Mouse (Mus musculus): ENCODE results near the gene Zyx. TPM values are rescaled to one million over a fixed set of nuclear protein-coding genes. Genes with fewer than 3 reads are reported as not detected.

Gene Zyx
- total and polyA plus RNA-seq, 3 experiments: 0.86 to 11.4 (median 2.2) TPM

DNA sequence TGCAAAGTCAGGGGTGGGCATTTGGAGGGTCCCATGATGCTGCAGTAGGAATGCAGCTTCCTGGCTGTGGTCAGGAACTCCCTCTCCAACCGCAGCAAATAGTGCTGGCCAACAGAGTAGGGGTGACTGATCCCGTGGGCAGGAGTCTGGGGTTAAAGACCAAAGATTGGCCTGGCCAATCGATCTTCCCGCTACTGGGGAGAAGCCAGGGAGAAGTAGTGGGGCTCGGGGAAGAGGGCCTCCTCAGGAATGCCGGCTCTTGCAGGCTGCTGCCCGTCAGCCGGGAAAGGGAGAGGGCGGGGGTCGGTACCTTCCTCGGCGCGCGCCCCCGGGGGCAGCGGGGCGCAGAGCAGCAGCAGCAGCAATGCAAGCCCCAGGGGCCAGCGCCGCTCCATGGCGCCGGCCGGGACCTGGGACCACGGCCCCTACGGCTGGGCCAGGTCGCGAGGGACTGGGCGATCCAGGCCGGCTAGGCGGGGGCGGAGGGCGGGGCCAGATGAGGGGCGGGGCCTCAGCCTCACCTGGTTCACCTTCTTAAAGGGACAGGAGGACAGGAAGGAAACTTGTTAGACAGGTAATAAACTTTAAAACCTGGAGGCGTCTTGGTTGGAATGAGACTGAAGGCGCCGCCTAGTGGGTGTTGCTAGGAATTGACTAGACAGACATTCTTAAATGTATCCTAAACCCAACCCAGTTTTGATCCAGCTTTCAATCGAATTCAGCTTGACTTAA lies 23.6 kb downstream of the Zyx start, which contains the start of gene Epha1:
TSS of gene Epha1 (minus strand) at position 453 of the 732 bp plus-strand sequence.
- Histone ChIP-seq H3K9ac (ENCODE audit: insufficient read depth, low read depth) (no peak within 1 kb of the TSS), H3K4me1 (ENCODE audit: control insufficient read depth in 1 of 2, insufficient read depth in 2 of 2) (peaks cover 0 to 17% of the 10 kb centered on the region in 2 experiments; a peak in 2 of 4 replicates), H3K4me2 (ENCODE audit: insufficient read depth, low read depth, poor library complexity, severe bottlenecking) (peak within 1 kb of the TSS; percentile 85), H3K36me3 (replicated peaks in 1 of 2; ENCODE audit: control insufficient read depth in 1 of 2, insufficient read depth in 1 of 2, low read length in 1 of 2) (no peaks in the 10 kb centered on the region), H3K4me3 (replicated peaks in 1 of 3; ENCODE audit: low read depth in 2 of 3, low read length in 2 of 3, poor library complexity in 1 of 3) (no peak within 1 kb of the TSS), H3K27ac (ENCODE audit: insufficient read depth, low read depth) (no peak within 1 kb of the TSS), H3K9me3 (replicated peaks; ENCODE audit: low read length) (no peaks in the 10 kb centered on the region), H3K79me2 (replicated peaks; ENCODE audit: control insufficient read depth, extremely low read depth, insufficient read depth, poor library complexity, severe bottlenecking) (no peaks in the 10 kb centered on the region), H3K27me3 (replicated peaks) (no peaks in the 10 kb centered on the region)
- TF ChIP-seq E2F4 (IDR thresholded peaks at IDR 0.05; ENCODE audit: insufficient replicate concordance, low read depth, low read length) (no peak), USF1 (IDR thresholded peaks at IDR 0.05; ENCODE audit: low read depth, low read length) (no peak), SMC3 (IDR thresholded peaks at IDR 0.05; ENCODE audit: low read depth, low read length) (peak; percentile 46), RAD21 (IDR thresholded peaks at IDR 0.05; ENCODE audit: low read depth, low read length) (peak; percentile 18), NELFE (IDR thresholded peaks at IDR 0.05; ENCODE audit: low read depth, low read length) (no peak), USF2 (conservative IDR thresholded peaks at IDR 0.05; ENCODE audit: low read depth, low read length) (no peak), JUND (conservative IDR thresholded peaks at IDR 0.05; ENCODE audit: low read depth, low read length) (no peak), CTCF (conservative IDR thresholded peaks at IDR 0.05 in 1 of 2, IDR thresholded peaks at IDR 0.05 in 1 of 2; ENCODE audit: low read depth in 2 of 2, low read length in 2 of 2) (peak; percentile 57 to 63)
- DNase-seq (ENCODE audit: extremely low read depth): peak; percentile 31
- in situ Hi-C loops (cut with MboI; ENCODE audit: low pct_ligation_motif_present, low pct_unique_long_range_greater_than_20kb, low sequenced_read_pairs): no loop called here
- dilution Hi-C loops (cut with MboI; ENCODE audit: extremely low pct_ligation_motif_present, extremely low pct_unique_long_range_greater_than_20kb, low sequenced_read_pairs): no loop called here

DNA sequence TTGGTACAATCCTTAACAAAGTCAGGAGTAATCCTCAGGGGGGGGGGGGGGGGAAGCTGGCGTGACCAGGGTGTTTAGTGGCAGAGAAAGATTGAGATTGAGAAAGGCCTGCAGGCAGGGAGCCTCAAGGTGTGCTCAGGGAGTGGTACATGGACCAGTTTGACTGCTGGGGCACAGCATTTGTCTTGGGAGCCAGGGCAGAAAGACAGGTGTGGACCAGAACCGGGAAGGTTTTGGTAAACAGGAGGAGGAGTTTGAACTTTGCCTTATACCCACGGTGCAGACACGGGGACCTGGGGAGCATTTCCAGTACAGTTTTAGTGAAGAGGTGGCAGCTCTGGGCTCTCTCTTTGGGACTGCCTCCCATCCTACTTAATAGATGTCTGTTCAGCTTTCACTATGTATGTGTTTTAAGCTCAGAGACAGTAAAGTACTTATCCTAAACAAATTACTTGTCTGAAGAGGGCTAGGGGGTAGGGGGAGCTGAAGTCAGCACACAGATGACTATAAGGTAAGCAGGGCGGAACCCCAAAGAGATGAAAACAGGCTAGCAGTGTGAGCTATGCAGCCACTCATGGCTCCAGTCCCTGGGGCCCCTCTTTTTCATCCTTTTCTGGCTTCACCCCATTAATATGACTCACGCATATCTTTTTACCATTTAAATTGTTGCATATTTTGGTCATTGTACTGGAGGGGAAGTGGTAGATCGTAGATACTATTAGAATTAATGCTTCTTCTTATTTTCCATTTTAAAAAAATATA lies 24.4 kb downstream of the Zyx start:
- in situ Hi-C loops (cut with MboI; ENCODE audit: low pct_ligation_motif_present, low pct_unique_long_range_greater_than_20kb, low sequenced_read_pairs): no loop called here
- no peaks in the 10 kb centered on the region for H3K79me2 ChIP-seq (replicated peaks; ENCODE audit: control insufficient read depth, extremely low read depth, insufficient read depth, poor library complexity, severe bottlenecking)
- no peak overlapping the region for H3K4me3 ChIP-seq (replicated peaks in 1 of 3; ENCODE audit: low read depth in 2 of 3, low read length in 2 of 3, poor library complexity in 1 of 3)
- H3K9me3 ChIP-seq (replicated peaks; ENCODE audit: low read length): no peaks in the 10 kb centered on the region
- H3K4me2 ChIP-seq (ENCODE audit: insufficient read depth, low read depth, poor library complexity, severe bottlenecking): peak overlapping the region; percentile 85
- H3K36me3 ChIP-seq (replicated peaks in 1 of 2; ENCODE audit: control insufficient read depth in 1 of 2, insufficient read depth in 1 of 2, low read length in 1 of 2): no peaks in the 10 kb centered on the region
- dilution Hi-C loops (cut with MboI; ENCODE audit: extremely low pct_ligation_motif_present, extremely low pct_unique_long_range_greater_than_20kb, low sequenced_read_pairs): no loop called here
- H3K4me1 ChIP-seq (ENCODE audit: control insufficient read depth in 1 of 2, insufficient read depth in 2 of 2): peaks cover 0 to 17% of the 10 kb centered on the region in 2 experiments; a peak in 2 of 4 replicates
- no peak overlapping the region for H3K27ac ChIP-seq (ENCODE audit: insufficient read depth, low read depth)
- no peak for TF ChIP-seq JUND (conservative IDR thresholded peaks at IDR 0.05; ENCODE audit: low read depth, low read length)
- TF ChIP-seq SMC3 (IDR thresholded peaks at IDR 0.05; ENCODE audit: low read depth, low read length): no peak
- no peak for TF ChIP-seq RAD21 (IDR thresholded peaks at IDR 0.05; ENCODE audit: low read depth, low read length)
- TF ChIP-seq ELF1 (IDR thresholded peaks at IDR 0.05; ENCODE audit: low read depth, low read length): no peak
- TF ChIP-seq HCFC1 (IDR thresholded peaks at IDR 0.05; ENCODE audit: low read depth, low read length): no peak
- no peak for TF ChIP-seq ZC3H11A (IDR thresholded peaks at IDR 0.05; ENCODE audit: low read depth, low read length)
- no peak for TF ChIP-seq MAFK (IDR thresholded peaks at IDR 0.05; ENCODE audit: insufficient replicate concordance, low read length)
- H3K9ac ChIP-seq (ENCODE audit: insufficient read depth, low read depth): no peak overlapping the region
- no peaks in the 10 kb centered on the region for H3K27me3 ChIP-seq (replicated peaks)
- no peak for DNase-seq (ENCODE audit: extremely low read depth)
